Mouse (Mus musculus) CH12.LX (cell line): ENCODE results near the gene Herc6. TPM values are rescaled to one million over a fixed set of nuclear protein-coding genes. Genes with fewer than 3 reads are reported as not detected.

ENCODE experiments used
- DNase-seq: peaks from one replicate; pipeline ENCODE4 v3.0.0-alpha.2; 2013; ENCODE audit errors: extremely low read depth
- H3K27ac ChIP-seq: 2 replicates; pipeline ENCODE4 v1.5.1; 2012; ENCODE audit warnings: low read depth, mild to moderate bottlenecking, control low read depth, moderate library complexity; ENCODE audit not compliant: insufficient read depth
- H3K27me3 ChIP-seq: replicated peaks from 2 replicates; pipeline ENCODE3; 2012; ENCODE audit warnings: inconsistent platforms
- H3K36me3 ChIP-seq, 2 experiments: replicated peaks in 1 of 2; 2 replicates each; pipeline versions ENCODE3 to v1.6.1; 2012; ENCODE audit warnings: inconsistent platforms in 1 of 2, low read length in 1 of 2, mild to moderate bottlenecking in 1 of 2, mixed read lengths in 1 of 2, moderate library complexity in 1 of 2; ENCODE audit not compliant: control insufficient read depth in 1 of 2, insufficient read depth in 1 of 2
- H3K4me1 ChIP-seq, 2 experiments: 2 replicates each; pipeline ENCODE4 v1.6.1; 2012; ENCODE audit warnings: inconsistent platforms in 1 of 2, moderate library complexity in 1 of 2; ENCODE audit not compliant: insufficient read depth in 2 of 2, control insufficient read depth in 1 of 2
- H3K4me2 ChIP-seq: 2 replicates; pipeline ENCODE4 v1.6.1; 2012; ENCODE audit warnings: low read depth, mild to moderate bottlenecking, control low read depth; ENCODE audit not compliant: poor library complexity, insufficient read depth, severe bottlenecking
- H3K4me3 ChIP-seq, 3 experiments: fragments of 150-350 bp in 1 of 3; sonication (generic) in 1 of 3; replicated peaks in 1 of 3; 2 replicates each; pipeline versions ENCODE3 to v1.5.1; 2011 to 2012; ENCODE audit warnings: low read depth in 2 of 3, low read length in 2 of 3, mild to moderate bottlenecking in 2 of 3, moderate library complexity in 2 of 3, control low read depth in 1 of 3, improper control_type of control experiment in 1 of 3, inconsistent platforms in 1 of 3, mixed read lengths in 1 of 3; ENCODE audit not compliant: poor library complexity in 1 of 3
- H3K79me2 ChIP-seq: replicated peaks from 2 replicates; pipeline ENCODE4 v1.6.1; 2012; ENCODE audit warnings: mild to moderate bottlenecking, moderate library complexity; ENCODE audit not compliant: control insufficient read depth, poor library complexity, insufficient read depth, severe bottlenecking; ENCODE audit errors: extremely low read depth
- H3K9ac ChIP-seq: 2 replicates; pipeline ENCODE4 v1.6.1; 2012; ENCODE audit warnings: low read depth, mild to moderate bottlenecking, control low read depth, moderate library complexity; ENCODE audit not compliant: insufficient read depth
- H3K9me3 ChIP-seq: replicated peaks from 2 replicates; pipeline ENCODE3; 2012; ENCODE audit warnings: low read length, inconsistent platforms, mixed read lengths
- CHD2 ChIP-seq: IDR thresholded peaks from 2 replicates; pipeline ENCODE4 v1.6.1; 2011; ENCODE audit warnings: low read length, improper control_type of control experiment
- E2F4 ChIP-seq: IDR thresholded peaks from 2 replicates; pipeline ENCODE4 v1.6.1; 2011; ENCODE audit warnings: low read depth, low read length, improper control_type of control experiment; ENCODE audit not compliant: insufficient replicate concordance
- ELF1 ChIP-seq: IDR thresholded peaks from 2 replicates; pipeline ENCODE4 v1.6.1; 2014; ENCODE audit warnings: low read depth, mild to moderate bottlenecking, inconsistent platforms, low read length, improper control_type of control experiment
- EP300 ChIP-seq: IDR thresholded peaks from 2 replicates; pipeline ENCODE4 v1.6.1; 2011; ENCODE audit warnings: low read length, improper control_type of control experiment
- ETS1 ChIP-seq: conservative IDR thresholded peaks from 2 replicates; pipeline ENCODE4 v1.6.1; 2012; ENCODE audit warnings: low read depth, mild to moderate bottlenecking, inconsistent platforms, low read length, improper control_type of control experiment, moderate library complexity
- GABPA ChIP-seq: IDR thresholded peaks from 2 replicates; pipeline ENCODE4 v1.6.1; 2012; ENCODE audit warnings: low read depth, low read length, improper control_type of control experiment, inconsistent platforms; ENCODE audit not compliant: insufficient replicate concordance
- HCFC1 ChIP-seq: IDR thresholded peaks from 2 replicates; pipeline ENCODE4 v1.6.1; 2012; ENCODE audit warnings: low read depth, mild to moderate bottlenecking, inconsistent platforms, low read length, improper control_type of control experiment
- IRF4 ChIP-seq: IDR thresholded peaks from 2 replicates; pipeline ENCODE4 v1.6.1; 2014; ENCODE audit warnings: low read depth, mild to moderate bottlenecking, inconsistent platforms, low read length, improper control_type of control experiment
- KAT2A ChIP-seq: IDR thresholded peaks from 2 replicates; pipeline ENCODE4 v1.6.1; 2012; ENCODE audit warnings: low read length, improper control_type of control experiment, inconsistent platforms; ENCODE audit not compliant: insufficient replicate concordance
- MAFK ChIP-seq: IDR thresholded peaks from 2 replicates; pipeline ENCODE4 v1.6.1; 2011; ENCODE audit warnings: low read length, improper control_type of control experiment; ENCODE audit not compliant: insufficient replicate concordance
- MAX ChIP-seq: IDR thresholded peaks from 2 replicates; pipeline ENCODE4 v1.6.1; 2011; ENCODE audit warnings: low read length, improper control_type of control experiment
- MAZ ChIP-seq: IDR thresholded peaks from 2 replicates; pipeline ENCODE4 v1.6.1; 2012; ENCODE audit warnings: low read depth, mild to moderate bottlenecking, inconsistent platforms, low read length, improper control_type of control experiment, moderate library complexity
- MEF2A ChIP-seq: IDR thresholded peaks from 2 replicates; pipeline ENCODE4 v1.6.1; 2014; ENCODE audit warnings: low read depth, mild to moderate bottlenecking, inconsistent platforms, low read length, improper control_type of control experiment, borderline replicate concordance
- MXI1 ChIP-seq: IDR thresholded peaks from 2 replicates; pipeline ENCODE4 v1.6.1; 2011; ENCODE audit warnings: mild to moderate bottlenecking, low read depth, low read length, improper control_type of control experiment
- MYC ChIP-seq: IDR thresholded peaks from 2 replicates; pipeline ENCODE4 v1.6.1; 2011; ENCODE audit warnings: low read depth, mild to moderate bottlenecking, improper control_type of control experiment, low read length
- NELFE ChIP-seq: IDR thresholded peaks from 2 replicates; pipeline ENCODE4 v1.6.1; 2011; ENCODE audit warnings: low read depth, low read length, improper control_type of control experiment
- NRF1 ChIP-seq: IDR thresholded peaks from 2 replicates; pipeline ENCODE4 v1.6.1; 2014; ENCODE audit warnings: low read depth, mild to moderate bottlenecking, inconsistent platforms, low read length, improper control_type of control experiment, moderate library complexity
- PAX5 ChIP-seq: IDR thresholded peaks from 2 replicates; pipeline ENCODE4 v1.6.1; 2012; ENCODE audit warnings: low read length, inconsistent platforms, mixed read lengths
- POLR2AphosphoS2 ChIP-seq: IDR thresholded peaks from 2 replicates; pipeline ENCODE4 v1.6.1; 2011; ENCODE audit warnings: low read depth, low read length, improper control_type of control experiment
- RCOR1 ChIP-seq: conservative IDR thresholded peaks from 2 replicates; pipeline ENCODE4 v1.6.1; 2012; ENCODE audit warnings: low read depth, mild to moderate bottlenecking, inconsistent platforms, low read length, improper control_type of control experiment
- SIN3A ChIP-seq: IDR thresholded peaks from 2 replicates; pipeline ENCODE4 v1.6.1; 2012; ENCODE audit warnings: low read length, improper control_type of control experiment, inconsistent platforms
- SMC3 ChIP-seq: IDR thresholded peaks from 2 replicates; pipeline ENCODE4 v1.6.1; 2011; ENCODE audit warnings: low read depth, low read length, improper control_type of control experiment
- TBP ChIP-seq: conservative IDR thresholded peaks from 2 replicates; pipeline ENCODE4 v1.6.1; 2011; ENCODE audit warnings: low read depth, low read length, improper control_type of control experiment
- TCF12 ChIP-seq: IDR thresholded peaks from 2 replicates; pipeline ENCODE4 v1.6.1; 2014; ENCODE audit warnings: low read depth, mild to moderate bottlenecking, inconsistent platforms, low read length, improper control_type of control experiment
- UBTF ChIP-seq: IDR thresholded peaks from 2 replicates; pipeline ENCODE4 v1.6.1; 2012; ENCODE audit warnings: low read depth, mild to moderate bottlenecking, inconsistent platforms, low read length, improper control_type of control experiment, moderate library complexity
- USF2 ChIP-seq: conservative IDR thresholded peaks from 2 replicates; pipeline ENCODE4 v1.6.1; 2011; ENCODE audit warnings: low read depth, low read length, improper control_type of control experiment
- ZC3H11A ChIP-seq: IDR thresholded peaks from 2 replicates; pipeline ENCODE4 v1.6.1; 2012; ENCODE audit warnings: low read depth, mild to moderate bottlenecking, inconsistent platforms, low read length, improper control_type of control experiment
- ZKSCAN1 ChIP-seq: IDR thresholded peaks from 2 replicates; pipeline ENCODE4 v1.6.1; 2012; ENCODE audit warnings: low read depth, inconsistent platforms, low read length, improper control_type of control experiment, borderline replicate concordance
- ZMIZ1 ChIP-seq: IDR thresholded peaks from 2 replicates; pipeline ENCODE4 v1.6.1; 2012; ENCODE audit warnings: low read depth, mild to moderate bottlenecking, inconsistent platforms, low read length, improper control_type of control experiment
- ZNF384 ChIP-seq: IDR thresholded peaks from 2 replicates; pipeline ENCODE4 v1.6.1; 2012; ENCODE audit warnings: low read depth, low read length, improper control_type of control experiment, inconsistent platforms
- dilution Hi-C: fragments of 300-500 bp; cut with MboI; formaldehyde crosslinking; loops from 2 replicates; pipeline ENCODE4 v1.14.3; 2020; ENCODE audit warnings: low sequenced_read_pairs; ENCODE audit not compliant: extremely low pct_unique_long_range_greater_than_20kb, extremely low pct_ligation_motif_present
- in situ Hi-C: fragments of 300-500 bp; cut with MboI; formaldehyde crosslinking; loops from 3 replicates; pipeline ENCODE4 v1.14.3; 2019; ENCODE audit warnings: low sequenced_read_pairs, low pct_ligation_motif_present, low pct_unique_long_range_greater_than_20kb, mixed read lengths
- polyA plus RNA-seq: library from polyadenylated mRNA; unstranded; fragments of >175 nt; gene quantifications from 2 replicates; pipeline ENCODE4 v1.2.1, GENCODE M21; 2012; ENCODE audit warnings: low read depth; ENCODE audit not compliant: insufficient read length
- total RNA-seq, 2 experiments: library from RNA; depleted of rRNA; stranded (reverse); fragments of 300-350 nt in 1 of 2; fragments of >200 nt in 1 of 2; gene quantifications; 2 replicates each; pipeline ENCODE4 v1.2.3; 2012 to 2014

Herc6 gene
- total and polyA plus RNA-seq, 3 experiments = 9.0 to 18.9 (median 14.4) TPM

DNA sequence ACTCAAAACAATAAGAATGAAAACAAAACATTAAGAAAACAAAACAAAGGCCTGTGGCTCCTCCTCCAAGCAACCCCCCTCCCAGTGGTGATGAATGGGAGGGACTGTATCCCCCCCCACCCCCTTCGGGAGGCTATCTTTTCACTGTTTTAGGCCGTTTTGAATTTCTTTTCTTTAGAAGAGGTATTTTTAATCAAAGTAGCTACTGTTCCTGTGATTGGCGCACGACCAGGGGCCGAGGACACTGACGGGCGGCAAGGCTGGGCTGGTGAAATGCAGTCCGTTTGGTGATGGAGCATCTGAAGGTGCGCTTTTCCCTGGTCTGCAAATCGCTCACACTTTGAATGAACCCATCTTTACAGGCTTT, 121.6 kb downstream of the Herc6 start, which contains the start of gene Lancl2:
Gene Lancl2 (plus strand): TSS at position 165 of the 367 bp plus-strand sequence.
- in situ Hi-C loops = no loop called here
- H3K9me3 ChIP-seq = no peaks in the 10 kb centered on the region
- peak within 1 kb of the TSS; percentile 88 for H3K4me2 ChIP-seq
- peaks cover 4 to 18% of the 10 kb centered on the region in 2 experiments; a peak in 3 of 4 replicates for H3K4me1 ChIP-seq
- H3K9ac ChIP-seq = peak within 1 kb of the TSS; percentile 56
- H3K4me3 ChIP-seq = peak within 1 kb of the TSS; percentile 64 to 85 (median 78)
- DNase-seq = no peak
- no peak for TF ChIP-seq CHD2
- no peak for TF ChIP-seq SIN3A
- TF ChIP-seq ELF1 = no peak
- no peak for TF ChIP-seq MXI1
- no peak for TF ChIP-seq POLR2AphosphoS2
- H3K27me3 ChIP-seq = no peaks in the 10 kb centered on the region
- no peaks in the 10 kb centered on the region for H3K79me2 ChIP-seq
- H3K36me3 ChIP-seq = no peaks in the 10 kb centered on the region
- peak within 1 kb of the TSS; percentile 31 for H3K27ac ChIP-seq
- dilution Hi-C loops = no loop called here

DNA sequence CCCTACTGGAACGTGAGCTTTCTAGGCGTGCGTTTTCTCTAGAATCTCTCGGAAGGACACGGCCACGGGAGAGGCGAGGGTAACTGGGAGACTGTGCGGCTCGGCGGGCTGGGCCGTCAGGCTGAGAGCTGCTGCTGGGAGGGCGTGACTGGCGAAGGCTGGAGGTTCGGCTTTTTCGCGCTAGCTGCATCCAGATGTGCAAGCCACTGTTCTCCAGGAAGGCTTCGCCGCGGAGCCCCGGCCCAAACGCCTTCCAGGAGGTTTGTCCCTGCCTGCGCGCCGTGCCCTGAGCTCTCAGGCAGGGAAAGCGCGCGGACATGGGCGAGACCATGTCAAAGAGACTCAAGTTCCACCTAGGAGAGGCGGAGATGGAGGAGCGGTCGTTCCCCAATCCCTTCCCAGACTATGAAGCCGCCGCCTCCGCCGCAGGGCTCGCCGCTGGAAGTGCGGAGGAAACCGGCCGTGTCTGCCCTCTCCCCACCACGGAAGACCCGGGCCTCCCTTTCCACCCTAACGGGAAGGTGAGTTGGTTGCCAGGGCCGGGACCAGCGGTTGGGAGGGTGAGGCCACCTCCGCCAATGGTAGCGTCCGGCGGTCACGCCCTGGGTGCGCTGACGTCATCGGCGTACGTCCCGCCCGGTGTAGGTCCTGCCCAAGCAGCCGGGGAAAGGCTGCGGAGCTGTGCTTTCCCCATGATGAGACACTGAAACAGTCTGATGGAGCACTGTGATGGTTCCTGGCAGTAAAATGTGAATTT, 122.1 kb downstream of the Herc6 start:
- Histone ChIP-seq H3K9me3 (no peaks in the 10 kb centered on the region), H3K79me2 (no peaks in the 10 kb centered on the region), H3K27ac (peak overlapping the region; percentile 31), H3K36me3 (no peaks in the 10 kb centered on the region), H3K9ac (peak overlapping the region; percentile 56), H3K4me2 (peak overlapping the region; percentile 88), H3K4me3 (peak overlapping the region; percentile 64 to 85 (median 78)), H3K4me1 (peaks cover 4 to 18% of the 10 kb centered on the region in 2 experiments; a peak in 3 of 4 replicates), H3K27me3 (no peaks in the 10 kb centered on the region)
- in situ Hi-C loops (no loop called here), dilution Hi-C loops (no loop called here)
- DNase-seq = peak; percentile 92
- TF ChIP-seq USF2 = no peak
- TF ChIP-seq ELF1 = 0 out of 2 replicates have a peak, but pooled peaks have one; percentile 47
- no peak; the same call in 1 of the 2 replicates for TF ChIP-seq IRF4
- peak; percentile 4; the same call in 1 of the 2 replicates for TF ChIP-seq ETS1
- TF ChIP-seq E2F4 = no peak
- TF ChIP-seq TBP = peak; percentile 89
- peak; percentile 62 for TF ChIP-seq MXI1
- TF ChIP-seq SMC3 = no peak
- TF ChIP-seq ZNF384 = no peak
- TF ChIP-seq EP300 = 0 out of 2 replicates have a peak, but pooled peaks have one; percentile 24
- TF ChIP-seq PAX5 = no peak
- TF ChIP-seq MYC = 0 out of 2 replicates have a peak, but pooled peaks have one; percentile 27
- peak; percentile 72; the same call in 1 of the 2 replicates for TF ChIP-seq UBTF
- peak; percentile 77 for TF ChIP-seq ZMIZ1
- no peak for TF ChIP-seq GABPA
- peak; percentile 13 for TF ChIP-seq NRF1
- TF ChIP-seq MAX = peak; percentile 36; the same call in 1 of the 2 replicates
- no peak for TF ChIP-seq RCOR1
- no peak for TF ChIP-seq ZKSCAN1
- TF ChIP-seq MAZ = no peak
- TF ChIP-seq KAT2A = peak; percentile 54; the same call in 1 of the 2 replicates
- TF ChIP-seq MAFK = no peak
- peak; percentile 30; the same call in 1 of the 2 replicates for TF ChIP-seq SIN3A
- no peak; the same call in 1 of the 2 replicates for TF ChIP-seq MEF2A
- peak; percentile 71 for TF ChIP-seq HCFC1
- TF ChIP-seq TCF12 = peak; percentile 61
- peak; percentile 86 for TF ChIP-seq NELFE
- TF ChIP-seq ZC3H11A = no peak
